Mouse (Mus musculus): ENCODE measurements around the gene Dcaf1.

Dcaf1 gene

DNA sequence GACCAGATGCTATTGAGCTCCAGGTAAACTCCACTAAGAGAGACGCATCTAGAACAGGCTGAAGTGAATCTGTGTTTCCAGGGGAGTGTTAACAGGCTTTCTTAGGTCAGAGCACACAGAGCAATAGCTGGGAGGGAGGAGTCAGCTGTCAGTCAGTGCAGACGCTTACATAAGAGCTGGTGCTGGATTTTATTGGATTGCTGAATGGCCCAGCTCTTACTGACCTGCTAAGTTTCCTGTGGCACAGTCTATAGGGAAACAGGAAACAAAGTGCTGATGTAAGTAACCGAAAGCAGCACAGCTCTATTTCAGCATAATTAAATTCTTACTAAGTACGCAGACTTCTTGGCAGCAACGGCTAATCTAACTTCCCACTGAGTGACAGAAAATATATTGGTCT lies 87.0 kb downstream of the Dcaf1 start:
- no peak for DNase-seq

DNA sequence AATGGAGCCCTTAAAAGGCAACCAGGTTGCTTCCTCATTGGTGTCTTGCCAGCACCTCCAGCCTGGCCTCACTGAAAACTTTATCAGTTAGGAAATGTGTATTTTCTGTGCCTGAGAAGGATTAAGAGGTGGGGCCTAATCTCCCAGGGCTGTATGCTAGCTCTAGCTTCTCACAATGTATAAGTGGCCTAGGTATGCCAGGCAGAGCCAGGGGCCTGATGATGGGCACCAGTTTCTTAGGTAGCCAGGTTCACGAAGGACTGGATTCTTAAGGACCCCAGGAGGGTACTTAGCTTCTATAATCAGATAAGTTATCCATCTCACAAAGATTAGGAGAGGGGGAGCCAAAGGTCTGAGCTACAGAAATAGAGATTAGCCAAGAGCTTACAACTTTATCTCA lies 90.0 kb downstream of the Dcaf1 start:
- no peak for DNase-seq

DNA sequence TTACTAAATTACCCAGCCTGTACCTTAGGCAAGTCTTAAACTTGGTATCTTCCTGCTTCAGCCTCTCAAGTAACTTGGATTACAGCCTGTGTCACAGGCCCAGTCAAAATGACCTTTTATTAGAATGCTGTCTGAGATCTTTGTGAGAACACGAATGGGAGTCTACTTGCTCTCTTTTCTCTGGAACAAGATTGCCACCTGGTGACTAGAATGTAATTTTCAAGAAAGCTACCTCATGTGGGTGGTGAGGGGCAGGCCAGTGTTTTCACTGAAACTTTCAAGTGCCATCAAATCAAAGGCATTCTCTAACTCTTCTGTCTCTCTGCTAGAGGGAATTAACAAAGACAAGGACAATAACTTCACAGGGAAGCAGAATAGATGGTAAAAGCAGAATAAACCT lies 92.1 kb downstream of the Dcaf1 start:
- DNase-seq: no peak

DNA sequence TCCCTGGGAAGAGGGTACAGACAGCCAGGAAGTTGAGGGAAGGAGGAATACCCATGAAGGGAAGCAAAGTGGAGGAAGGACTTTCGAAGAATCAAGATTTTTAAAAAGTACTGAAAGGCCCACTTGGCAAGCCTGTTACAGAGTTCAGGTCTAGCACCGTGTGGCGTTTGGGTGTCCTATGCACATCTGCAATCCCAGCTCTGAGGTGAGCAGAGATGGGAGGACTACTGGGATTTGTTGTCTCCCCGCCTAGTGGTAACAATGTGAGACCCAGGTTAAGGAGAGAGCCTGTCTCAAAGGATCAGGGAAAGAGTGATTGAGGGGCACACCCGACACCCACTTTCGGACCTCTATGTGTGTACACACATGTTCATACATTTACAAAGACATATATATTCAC lies 93.2 kb downstream of the Dcaf1 start:
- DNase-seq: no peak

Data from cerebellum, postnatal 36 days (tissue).